Mouse (Mus musculus) adrenal gland, postnatal 10 days (tissue): ENCODE measurements around the gene Bzw2. TPM values are rescaled to one million over a fixed set of nuclear protein-coding genes. Genes with fewer than 3 reads are reported as not detected.
"Not testable (repeated sequence)": the region's sequence is repeated elsewhere in the genome, so short reads cannot be mapped to it uniquely, and the experiment has no call there.

Experiments used
- DNase-seq: peaks from one replicate; pipeline ENCODE4 v3.0.0; 2021; ENCODE audit warnings: mixed read lengths
- long read RNA-seq, 2 experiments: library from polyadenylated mRNA; stranded (forward); transcript quantifications; one replicate each; pipeline ENCODE4 v2.0.0; 2021
- total RNA-seq, 2 experiments: library from RNA; stranded (reverse); gene quantifications; 2 replicates each; pipeline ENCODE4 v1.2.3; 2021

The Bzw2 gene
- total RNA-seq = 10 to 100 TPM; 40.2 to 67.5 TPM
- long read RNA-seq, experiment 1, transcript Bzw2-201 (12 exons, 1,871 nt) = major isoform, 58 of 69 reads
- long read RNA-seq, experiment 1, partial matches to known transcripts = 7 of 69 reads
- long read RNA-seq, experiment 1, other reads (novel, unspliced or antisense) = 4 of 69 reads
- long read RNA-seq, experiment 2, transcript Bzw2-201 (12 exons, 1,871 nt) = major isoform, 38 of 43 reads
- long read RNA-seq, experiment 2, partial matches to known transcripts = 3 of 43 reads
- long read RNA-seq, experiment 2, other reads (novel, unspliced or antisense) = 2 of 43 reads

DNA sequence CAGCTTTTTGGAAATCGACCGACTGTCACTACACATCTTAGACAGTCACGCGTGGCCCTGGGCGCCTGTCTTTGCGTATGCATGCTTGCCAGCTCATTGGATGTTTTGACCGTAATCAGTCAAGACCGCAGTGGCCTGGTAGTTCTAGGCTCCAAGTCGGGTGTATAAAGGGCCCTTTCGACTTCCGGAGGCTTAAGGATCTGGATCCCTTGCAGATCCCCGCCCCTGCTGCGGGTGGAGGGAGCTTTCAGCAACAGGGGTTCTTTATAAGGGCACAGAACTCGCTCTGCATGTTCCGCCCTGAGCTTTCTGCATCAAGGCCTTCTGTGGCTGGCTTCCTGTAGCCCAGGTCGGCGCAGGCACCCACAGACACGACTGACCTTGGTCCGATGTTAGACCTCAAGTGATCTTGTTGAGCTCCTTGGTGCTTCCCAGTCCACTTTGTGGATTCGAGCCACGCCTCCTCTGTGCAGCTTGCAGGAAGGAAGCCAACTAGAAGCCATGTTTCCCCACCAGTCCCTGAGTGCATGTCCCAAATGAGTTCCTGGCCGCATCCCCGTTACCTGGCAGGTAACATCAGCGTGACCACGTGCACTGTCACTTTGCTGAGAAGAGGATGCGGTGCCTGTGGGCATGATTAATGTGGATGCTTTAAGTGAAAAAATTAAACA is at the start of gene Bzw2:
Gene Bzw2, minus strand, starts transcription at position 443 of the 671 bp plus-strand sequence.
- peak; percentile 77 for DNase-seq

DNA sequence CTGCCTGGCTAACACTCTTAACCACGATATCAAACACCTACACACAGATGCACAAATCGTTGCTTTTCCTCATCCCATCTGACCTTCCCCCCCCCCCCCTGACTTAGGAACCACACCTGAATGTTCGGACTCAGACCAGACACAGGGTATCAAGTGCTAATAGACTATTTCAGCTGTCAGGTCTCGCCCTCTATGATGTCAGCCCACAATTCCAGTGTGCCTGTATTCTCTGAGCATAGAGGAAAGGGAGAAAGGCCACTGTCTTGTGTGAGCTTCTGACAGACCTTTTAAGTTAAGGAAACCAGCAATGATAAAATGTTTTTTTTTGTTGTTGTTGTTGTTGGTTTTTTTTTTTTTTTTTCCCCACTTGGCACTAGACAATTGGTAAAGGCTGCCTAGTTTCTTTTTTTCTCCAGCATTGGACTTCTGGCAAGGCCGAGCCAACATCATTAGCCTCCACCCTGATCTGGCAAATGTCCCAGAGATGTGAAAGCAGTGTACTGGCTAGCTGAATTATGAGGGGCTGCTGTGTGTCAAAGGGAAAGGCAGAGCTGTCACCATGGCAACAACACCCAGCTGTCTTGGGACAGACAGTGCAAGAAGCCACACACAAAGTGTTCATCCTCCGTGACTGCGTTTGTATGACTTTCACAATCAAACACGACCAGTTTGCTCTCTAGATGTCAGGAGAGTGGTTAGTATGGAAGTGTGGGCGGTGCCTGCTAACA is 49.4 kb upstream of the Bzw2 start:
- peak; percentile 68 for DNase-seq

DNA sequence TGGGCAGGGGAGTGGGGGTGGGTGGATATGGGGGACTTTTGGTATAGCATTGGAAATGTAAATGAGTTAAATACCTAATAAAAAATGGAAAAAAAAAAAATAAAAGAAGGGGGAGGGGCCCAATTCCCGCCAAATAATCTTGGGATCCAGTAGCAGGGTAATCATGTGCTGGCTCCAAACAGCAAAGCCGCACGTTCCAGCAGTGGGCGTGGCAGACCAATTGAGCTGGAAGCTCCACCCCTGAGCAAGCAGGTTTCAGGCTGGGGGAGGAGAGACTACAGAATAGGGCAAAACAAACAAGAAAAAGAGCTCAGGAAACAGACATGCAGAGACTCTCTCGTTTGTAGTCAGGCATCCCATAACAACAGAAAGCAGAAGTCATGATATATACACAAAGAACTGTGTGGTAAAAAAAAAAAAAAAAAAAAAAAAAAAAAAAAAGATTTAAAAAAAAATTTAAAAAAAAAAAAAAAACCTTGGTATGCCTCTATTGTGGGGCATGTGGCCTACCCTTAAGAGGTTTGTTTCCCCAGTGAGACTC is 47.8 kb upstream of the Bzw2 start:
- not testable (repeated sequence) for DNase-seq

DNA sequence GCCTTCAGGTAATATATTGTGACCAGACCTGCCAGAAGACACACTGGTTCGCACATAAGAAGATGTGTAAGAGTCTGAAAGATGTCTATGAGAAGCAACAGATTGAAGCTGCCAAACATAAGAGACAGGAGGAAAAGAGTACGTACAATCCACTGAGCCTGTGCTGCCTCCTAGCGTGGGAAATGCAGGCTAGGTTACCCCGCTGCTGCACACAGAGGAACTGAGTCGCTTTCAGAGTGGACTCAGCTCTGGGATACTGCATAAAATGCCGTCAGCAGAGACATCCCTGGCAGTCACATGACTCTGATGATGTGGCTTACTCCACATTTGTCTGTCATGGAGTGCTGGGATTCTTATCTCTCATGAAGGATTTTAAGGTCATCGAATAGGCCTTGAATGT is 37.1 kb upstream of the Bzw2 start:
- no peak for DNase-seq

DNA sequence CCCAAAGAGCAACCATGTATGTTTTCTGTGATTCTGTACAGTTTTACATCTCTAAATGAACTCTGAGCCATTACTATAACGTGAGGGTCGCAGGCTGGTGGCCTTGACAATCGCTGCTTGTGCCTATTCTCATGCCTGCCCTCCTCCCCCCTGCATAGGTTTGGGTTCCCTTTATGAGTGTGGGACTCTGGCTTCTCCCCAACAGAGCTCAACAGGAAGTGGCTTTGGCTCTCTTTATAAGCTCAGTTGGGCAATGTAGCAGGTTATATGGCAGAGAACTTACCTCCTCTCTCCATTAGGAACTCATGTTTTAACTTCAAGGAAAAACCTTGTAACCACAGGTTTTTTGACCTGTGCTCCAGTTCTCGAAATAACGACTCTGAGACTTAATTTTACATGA is 32.5 kb upstream of the Bzw2 start:
- DNase-seq = no peak

DNA sequence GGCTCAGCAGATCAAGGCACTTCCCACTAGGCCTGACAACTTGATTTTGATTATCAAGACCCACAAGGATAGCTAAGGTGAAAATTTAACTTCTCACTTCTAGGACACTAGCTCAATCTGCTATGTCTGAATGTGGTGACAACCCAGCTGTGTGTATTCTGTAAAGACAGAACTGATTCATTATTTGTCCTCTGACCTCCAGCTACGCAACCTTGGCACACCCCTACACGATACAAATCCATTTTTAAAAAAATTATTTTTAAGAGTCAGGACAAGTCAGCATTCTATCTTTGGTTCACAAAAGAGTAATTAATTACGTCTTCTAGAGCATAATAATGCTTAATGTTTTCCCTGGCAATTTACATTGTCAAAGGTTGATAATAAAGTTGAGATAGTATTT is 31.7 kb upstream of the Bzw2 start:
- DNase-seq = no peak

DNA sequence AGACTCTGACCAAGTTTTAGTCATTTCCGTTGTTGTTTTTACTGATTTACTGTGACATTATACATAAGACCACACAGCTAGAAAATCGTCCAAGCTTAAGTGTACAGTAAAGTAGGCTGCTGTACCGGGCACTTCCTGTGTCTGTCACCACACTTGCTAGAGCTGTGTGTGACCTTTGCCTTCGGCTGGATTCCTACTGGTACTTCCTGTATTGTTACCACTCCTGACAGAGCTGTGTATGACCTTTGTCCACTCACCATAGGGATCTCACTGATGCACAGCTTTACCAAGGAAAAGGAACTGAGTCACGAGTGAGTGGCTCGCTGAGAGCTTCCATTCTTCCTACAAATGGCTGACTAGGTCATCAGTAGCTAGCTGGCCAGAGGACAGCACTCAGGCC is 29.2 kb upstream of the Bzw2 start:
- no peak for DNase-seq

DNA sequence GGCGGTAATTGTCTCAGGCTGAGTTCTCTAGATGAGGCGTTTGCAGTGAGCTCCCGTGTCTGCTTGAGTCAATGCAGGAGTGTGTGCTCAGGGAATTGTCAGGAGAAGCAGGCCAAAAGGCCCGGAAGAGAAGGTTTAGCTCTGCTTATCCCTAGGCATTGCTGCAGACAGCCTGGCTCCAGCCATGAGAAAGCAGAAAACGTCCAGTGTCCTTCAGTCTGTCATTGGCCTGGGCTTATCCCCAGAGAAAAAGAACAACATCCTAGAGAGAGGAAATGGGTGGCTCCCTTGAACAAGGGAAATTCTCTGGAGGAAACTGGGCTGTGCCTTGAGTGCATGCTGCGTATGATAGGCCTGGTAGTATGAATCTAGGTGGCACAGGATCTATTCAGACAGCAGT is 24.7 kb upstream of the Bzw2 start:
- DNase-seq = peak; percentile 56

DNA sequence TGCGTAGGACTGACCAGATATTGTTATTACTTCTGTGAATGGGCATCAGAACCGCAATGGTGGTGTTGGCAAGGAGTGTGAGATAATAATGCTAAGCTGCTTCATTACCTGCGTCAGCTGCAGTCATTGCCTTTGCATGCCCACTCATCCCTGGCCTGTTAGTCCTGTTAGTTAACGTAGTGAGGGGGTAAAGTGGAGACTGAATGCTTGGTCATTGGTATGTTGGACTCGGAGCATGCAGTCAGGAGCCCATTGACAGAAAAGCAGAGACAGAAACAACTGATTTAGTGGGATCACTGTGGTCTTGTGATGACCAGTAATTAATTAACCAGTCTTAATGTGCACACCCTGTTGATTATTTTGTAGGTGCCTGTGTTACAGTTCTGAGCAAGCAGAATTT is 19.3 kb upstream of the Bzw2 start:
- DNase-seq = no peak

DNA sequence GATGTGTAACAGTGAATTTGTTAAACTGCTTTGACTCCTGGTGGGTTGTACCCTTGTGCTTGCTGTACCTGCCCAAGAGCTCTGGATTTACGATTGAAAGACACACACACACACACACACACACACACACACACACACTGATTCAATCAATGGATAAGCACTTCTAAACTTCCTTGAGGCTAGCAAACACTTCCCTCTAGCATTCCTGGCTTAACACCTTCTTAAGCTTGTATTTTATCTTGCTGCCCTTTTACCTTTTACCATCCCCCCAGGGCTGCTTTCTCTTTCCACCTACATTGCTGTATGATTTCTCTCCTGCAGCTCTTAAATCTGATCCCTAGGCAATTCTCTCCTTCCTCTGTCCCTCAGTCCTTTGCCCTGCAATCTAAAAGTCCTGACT is 7.4 kb upstream of the Bzw2 start:
- no peak for DNase-seq

DNA sequence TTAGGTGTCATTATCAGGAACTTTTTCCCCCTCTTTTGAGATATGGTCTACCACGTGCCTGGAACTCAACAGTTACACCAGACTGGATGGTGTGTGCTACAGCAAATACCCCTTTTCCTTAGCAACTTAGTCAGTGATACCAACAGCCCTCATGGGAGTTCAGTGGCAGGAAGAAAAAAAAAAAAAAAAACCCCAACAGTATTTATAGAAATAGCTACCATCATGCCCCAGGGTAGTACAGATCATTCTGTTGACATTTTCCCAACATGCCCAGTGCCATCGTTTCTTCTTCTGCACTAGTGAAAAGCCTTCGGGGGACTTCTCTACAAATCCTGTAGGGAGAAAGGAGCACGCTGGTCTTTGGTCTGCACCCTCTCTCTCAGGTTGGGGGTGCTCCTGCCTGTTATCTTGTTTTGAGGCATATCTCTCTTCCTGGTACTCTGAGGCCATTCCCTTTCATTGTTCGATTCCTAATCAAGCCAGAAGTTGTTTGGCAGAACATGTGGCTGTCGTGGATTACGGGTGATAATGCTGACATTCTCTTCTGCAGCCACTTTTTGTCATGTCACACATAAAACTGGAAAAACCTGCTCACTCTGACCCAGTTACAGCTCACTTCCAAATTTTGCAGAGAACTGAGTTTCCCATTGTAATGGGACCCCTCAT is 6.4 kb upstream of the Bzw2 start:
- no peak for DNase-seq

DNA sequence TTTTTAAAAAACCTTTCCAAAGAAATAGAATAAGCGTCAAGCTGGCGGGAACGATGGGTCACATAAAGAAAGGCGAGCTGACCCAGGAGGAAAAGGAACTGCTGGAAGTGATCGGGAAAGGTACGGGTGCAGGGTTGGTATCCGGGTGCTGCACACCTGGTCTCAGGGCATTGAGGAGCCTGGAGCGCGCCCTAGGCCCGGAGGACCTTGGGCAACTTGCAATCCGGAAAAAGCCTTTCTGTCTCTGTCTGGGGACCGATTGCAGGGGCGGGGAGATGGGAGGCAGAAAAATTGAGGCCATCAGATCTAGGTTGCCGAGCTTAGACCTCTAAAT is 609 bp downstream of the Bzw2 start:
- no peak for DNase-seq

DNA sequence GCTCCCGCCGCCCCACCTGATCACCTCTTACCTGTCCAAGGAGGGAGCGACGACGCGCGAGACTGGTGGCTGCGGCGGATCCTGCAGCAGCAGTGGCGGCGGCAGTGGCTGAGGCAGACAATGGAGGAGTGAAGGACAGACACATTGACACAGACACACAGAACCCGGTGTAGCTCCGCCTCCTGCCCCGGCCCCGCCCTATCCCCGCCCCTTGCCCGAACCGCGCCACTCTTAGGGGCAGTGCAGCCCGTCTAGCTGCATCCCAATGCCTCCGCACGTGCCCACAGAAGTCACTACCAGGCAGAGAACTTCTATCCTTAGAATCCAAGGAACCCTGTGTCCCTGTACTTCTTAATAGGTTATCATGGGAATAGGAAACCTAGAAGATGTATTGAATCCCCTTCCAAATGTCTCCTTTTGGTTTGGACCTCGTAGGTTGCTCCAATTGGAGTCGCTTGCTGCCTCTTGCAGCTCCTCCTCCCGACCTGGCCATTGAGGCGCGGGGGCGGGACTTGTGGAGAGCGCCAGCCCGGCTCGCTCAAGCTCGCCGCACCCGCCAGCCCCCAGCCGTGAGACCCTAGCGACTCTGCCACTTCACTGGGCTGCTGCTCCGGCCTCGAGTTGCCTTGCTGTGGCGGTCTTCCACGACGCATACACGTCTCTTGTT is 1.1 kb downstream of the Bzw2 start, which contains the start of gene Ankmy2:
Gene Ankmy2, plus strand, starts transcription at position 478 of the 667 bp plus-strand sequence.
- peak; percentile 94 for DNase-seq

DNA sequence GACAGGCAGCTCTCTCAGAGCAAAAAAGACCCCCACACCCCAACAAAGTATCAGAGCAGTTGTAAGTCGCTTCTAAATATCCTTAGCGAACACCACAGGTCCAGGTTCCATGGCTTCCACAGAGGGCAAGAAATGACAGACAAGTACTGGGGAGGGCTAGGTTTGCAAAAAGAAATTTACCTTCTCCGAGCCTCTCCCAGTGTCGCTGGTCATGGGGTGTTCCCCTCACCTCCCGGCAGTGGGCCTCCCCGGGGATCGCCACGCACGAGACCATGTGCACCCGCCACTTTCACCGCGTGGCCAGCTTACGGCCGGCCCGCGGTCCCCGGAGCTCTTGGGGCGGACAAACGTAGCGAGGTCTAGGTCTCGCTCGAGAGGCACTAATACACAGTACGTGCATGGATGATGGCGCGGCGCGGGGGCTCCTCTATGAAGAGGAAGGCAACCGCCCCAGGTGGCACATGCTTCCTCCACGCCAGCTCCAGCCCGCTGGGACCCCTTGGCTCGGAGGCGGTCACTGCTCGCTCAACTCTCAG is 1.7 kb downstream of the Bzw2 start:
- DNase-seq = no peak

DNA sequence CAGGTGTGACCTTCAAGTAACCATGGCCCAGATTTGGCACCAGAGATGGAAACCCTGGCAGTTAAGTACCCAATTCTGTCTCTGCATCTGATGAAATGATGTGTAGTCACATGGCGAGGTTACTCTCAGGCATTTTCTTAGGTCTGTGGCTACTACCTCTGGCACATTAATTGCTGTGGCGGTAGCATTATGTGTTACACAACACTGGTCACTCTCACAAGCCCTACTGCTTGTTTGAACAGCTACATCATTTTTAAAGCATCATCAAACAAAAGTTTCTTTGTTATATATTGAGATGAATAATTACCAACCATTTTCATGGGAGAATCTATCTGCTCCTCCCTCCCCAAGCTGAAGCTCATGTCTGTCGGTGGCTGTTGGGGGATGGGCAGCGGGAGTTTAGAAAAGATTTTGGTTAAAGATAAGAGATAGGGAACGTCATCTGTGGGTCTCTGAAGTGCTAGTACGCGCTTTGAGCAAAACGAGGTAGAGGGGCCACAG is 2.7 kb downstream of the Bzw2 start:
- peak; percentile 23 for DNase-seq

DNA sequence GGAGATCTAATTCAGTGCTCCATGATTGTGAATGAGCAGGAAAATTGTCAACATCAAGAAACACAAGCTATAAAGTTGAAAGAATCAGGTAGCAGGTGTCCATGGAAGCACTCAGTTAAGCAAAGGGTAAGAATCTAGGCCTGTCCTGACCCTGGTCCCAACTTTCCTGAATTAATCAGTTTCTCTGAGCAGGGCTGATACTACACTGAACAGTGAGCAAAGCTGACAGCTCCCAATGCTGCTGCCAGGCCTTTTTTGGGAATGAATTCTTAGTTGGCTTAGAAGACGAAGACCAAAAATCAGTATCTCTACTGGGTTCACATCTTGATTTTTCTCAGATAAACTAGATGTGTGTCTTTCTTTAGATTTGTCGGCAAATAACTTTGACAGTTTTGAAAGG is 7.1 kb downstream of the Bzw2 start:
- no peak for DNase-seq

DNA sequence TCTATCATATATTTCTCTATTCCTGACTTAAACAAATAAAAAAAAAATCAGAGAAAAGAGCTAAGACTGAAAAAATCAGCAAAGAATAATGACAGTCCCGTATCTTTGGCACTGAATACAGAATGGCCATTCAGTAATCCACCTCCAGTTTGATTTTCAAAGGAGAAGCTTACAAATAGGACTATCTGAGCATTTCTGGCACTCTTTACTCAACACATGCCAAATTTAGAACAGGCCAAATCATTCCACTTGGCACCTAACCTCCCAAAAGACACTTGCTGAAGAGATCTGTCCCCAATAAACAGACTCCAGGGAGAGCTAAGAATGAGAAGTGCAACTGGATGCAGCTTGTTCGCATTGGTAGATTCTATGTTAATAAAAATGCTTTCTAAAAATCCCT is 7.6 kb downstream of the Bzw2 start:
- DNase-seq = no peak

DNA sequence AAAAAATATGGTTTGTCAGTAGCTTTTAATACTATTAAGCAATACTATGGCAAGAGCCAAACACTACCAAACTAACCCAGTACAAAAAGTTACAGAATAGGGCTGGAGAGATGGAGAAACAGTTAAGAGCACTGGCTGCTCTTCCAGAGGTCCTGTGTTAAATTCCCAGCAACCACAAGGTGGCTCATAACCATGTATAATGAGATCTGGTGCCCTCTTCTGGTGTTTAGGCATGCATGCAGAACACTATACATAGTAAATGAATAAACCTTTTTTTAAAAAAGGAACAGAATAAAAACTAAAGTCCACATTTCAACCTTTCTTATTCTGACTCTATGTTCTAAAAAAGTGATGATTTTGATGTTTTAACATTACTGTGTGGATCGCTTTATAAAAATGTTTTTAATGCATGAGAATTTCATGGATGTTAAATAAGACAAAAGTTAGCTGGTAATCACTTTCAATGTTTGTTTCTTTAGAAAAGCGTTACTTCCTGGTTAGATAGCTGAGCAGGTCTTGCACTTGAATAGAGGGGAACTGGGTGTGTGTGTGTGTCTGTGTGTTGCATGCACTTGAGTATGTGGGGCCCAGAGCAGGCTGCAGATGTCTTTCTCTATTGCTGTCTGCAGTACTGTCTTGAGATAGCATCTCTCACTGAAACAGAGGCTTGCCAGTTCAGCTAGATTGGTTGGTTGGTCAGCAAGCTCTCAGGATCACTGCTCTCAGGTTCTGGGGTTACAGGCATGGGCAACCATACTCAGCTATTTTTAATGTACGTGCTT is 11.5 kb downstream of the Bzw2 start:
- no peak for DNase-seq

DNA sequence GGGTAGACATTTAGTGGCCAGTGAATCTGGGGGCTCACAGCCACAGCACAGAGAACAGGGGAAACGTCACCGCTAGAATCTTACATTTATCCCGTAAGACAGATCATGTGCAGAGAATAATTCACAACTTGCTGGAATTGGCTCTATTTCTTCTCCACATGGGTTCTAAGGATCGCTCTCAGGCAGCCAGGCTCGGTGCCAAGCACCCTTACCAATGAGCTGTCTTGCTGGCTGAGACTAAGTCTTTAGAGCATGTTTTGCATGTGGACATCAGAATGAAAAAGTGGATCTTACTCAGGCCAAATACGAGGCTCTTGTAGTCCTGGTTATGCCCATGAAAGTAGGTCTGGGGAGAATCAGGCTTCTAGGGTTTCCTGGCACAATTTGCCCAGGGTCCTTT is 17.5 kb downstream of the Bzw2 start:
- DNase-seq = peak; percentile 21

DNA sequence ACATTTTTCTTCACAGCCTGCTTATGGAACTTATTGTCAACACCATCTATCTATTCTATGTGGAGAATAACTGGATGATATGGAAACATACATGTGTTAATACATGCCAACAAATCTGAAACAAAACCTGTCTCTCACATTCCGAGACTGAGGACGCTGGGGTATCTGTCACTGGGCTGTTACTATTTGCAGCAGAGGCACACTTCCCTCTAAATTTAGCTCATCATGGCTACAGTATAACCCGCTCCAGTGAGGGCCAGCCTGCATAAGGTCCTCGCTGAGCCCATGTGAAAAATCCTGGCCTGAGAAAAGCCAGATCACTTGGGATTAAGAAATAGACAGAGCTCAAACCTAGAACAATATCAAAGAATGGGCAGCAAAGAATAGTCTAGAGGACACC is 20.7 kb downstream of the Bzw2 start:
- DNase-seq = no peak

DNA sequence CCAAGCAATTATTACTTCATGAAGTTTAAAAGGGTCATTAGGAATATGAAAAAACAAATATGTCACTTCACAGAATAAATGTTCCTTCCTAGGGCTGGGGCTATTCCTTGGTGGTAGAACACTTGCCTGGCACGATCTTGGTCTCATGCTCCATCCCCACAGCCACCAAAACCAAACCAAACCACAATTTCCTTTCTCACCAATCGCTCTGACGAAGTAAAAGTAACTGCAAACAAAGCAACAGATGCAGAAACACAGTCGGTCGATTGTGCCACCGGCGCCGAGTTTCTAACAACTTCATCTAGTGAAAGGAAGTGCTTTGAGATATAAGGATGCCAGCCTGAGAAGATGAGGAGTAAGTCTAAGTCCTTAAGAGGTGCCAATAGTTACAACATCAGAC is 21.6 kb downstream of the Bzw2 start:
- DNase-seq = no peak
